Mouse (Mus musculus) layer of hippocampus, adult 2 months (tissue): ENCODE results near the gene Ccdc42. TPM values are rescaled to one million over a fixed set of nuclear protein-coding genes. Genes with fewer than 3 reads are reported as not detected.
A peak's percentile ranks its signal among the peaks of the same experiment; 100 is the strongest.

Source experiments
- DNase-seq, 2 experiments: peaks; one replicate each; pipeline ENCODE4 v3.0.0; 2022; ENCODE audit warnings: low spot score in 2 of 2
- H3K27ac ChIP-seq: fragments of 200-600 bp; 2 replicates; pipeline ENCODE4 v1.8.1; 2022
- H3K4me3 ChIP-seq: fragments of 200-600 bp; 2 replicates; pipeline ENCODE4 v1.8.1; 2022; ENCODE audit warnings: mild to moderate bottlenecking
- CTCF ChIP-seq: fragments of 200-600 bp; conservative IDR thresholded peaks from 2 replicates; pipeline ENCODE4 v1.8.1; 2022; ENCODE audit warnings: antibody characterized with exemption, mild to moderate bottlenecking, moderate library complexity
- total RNA-seq, 2 experiments: library from RNA; stranded (reverse); gene quantifications; 2 replicates each; pipeline ENCODE4 v1.2.3; 2021

The Ccdc42 gene
- total RNA-seq, 2 experiments from 2014 or later: 2.5 to 2.9 TPM

DNA sequence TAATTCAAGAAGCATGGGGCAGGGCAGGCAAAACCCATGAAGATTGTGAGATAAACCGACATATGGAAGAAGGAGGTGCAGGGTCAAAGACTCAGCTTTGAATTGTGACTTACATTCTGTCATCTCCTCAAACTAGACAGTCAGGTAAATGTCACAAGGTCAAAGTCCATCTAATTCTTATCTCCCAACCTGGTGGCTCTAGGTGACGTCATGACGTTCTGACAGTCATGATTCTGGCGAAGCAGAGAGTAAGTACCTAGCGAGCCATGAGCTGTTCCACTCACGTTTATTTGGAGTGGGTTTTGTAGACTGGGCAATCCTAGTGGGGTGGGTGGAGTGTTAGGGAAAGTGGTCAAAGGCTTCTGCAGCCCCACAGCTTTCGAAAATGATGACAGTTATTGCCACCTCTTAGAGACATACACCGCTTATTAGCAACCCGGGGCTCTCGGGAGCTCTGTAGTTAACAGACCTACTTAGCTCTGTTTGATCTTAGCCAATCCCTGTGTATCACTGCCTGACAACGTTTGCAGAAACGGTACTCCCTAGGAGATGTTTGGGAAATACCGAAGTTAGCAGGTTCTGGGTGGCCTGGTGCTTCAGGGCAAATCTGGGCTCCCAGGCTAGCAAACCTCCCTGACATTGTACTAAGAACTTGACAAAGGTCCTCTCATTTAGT, 22.3 kb upstream of the Ccdc42 start:
- no peak for TF ChIP-seq CTCF
- no peak overlapping the region for H3K27ac ChIP-seq
- no peak for DNase-seq

DNA sequence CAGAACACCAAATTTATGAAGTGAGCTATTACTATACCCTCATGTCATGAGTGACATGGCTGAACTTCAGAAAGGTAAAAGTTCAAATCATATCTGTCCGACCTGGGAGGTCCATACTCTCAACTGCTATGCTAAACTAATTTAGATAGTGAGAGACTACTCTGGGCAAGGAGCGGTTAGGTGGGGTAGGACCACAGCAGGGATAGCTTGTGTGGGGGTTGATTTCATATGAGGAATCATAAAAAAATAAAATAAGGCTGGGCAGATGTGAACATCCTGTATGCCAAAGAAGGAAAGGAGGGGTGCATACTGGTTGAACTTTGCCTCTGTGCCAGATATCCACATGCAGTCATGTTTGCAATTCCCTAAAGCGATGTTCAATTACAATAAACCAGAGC, 21.8 kb upstream of the Ccdc42 start:
- TF ChIP-seq CTCF: no peak
- no peak overlapping the region for H3K4me3 ChIP-seq
- H3K27ac ChIP-seq: no peak overlapping the region
- no peak for DNase-seq

More for the DNA sequence above, 22.3 kb upstream of the Ccdc42 start:
- no peak overlapping the region for H3K4me3 ChIP-seq

DNA sequence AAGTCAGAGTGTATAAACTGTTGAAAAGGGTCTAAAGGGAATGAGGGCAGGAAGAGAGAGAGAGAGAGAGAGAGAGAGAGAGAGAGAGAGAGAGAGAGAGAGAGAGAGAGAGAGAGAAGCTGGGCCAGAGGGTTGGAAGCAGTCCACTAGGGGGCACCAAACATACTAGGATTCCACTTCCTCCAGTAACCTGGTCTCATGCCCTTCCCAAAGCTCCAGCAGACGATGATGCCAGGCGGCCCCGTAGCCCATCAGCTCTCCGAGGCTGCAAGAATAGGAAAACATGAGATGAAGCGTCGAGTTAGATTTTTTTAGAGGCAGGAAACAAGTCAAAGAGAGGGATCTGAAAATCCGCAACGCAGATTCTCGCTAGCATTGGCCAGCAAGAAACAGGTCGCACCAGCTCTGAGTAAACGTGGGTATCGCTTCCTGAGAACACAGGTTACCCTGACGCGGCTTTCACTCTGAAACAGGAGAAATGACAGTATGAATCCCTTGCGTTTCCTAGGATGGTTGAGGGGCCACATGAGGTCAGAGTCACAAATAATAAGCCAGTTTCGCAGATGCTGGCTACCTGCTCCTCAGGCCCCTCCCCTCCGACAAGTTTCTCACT, 20.3 kb upstream of the Ccdc42 start:
- peak; percentile 85 to 86 for DNase-seq
- peak overlapping the region; percentile 52 for H3K4me3 ChIP-seq
- H3K27ac ChIP-seq: peak overlapping the region; percentile 32; the same call in 1 of the 2 replicates
- TF ChIP-seq CTCF: peak; percentile 75

DNA sequence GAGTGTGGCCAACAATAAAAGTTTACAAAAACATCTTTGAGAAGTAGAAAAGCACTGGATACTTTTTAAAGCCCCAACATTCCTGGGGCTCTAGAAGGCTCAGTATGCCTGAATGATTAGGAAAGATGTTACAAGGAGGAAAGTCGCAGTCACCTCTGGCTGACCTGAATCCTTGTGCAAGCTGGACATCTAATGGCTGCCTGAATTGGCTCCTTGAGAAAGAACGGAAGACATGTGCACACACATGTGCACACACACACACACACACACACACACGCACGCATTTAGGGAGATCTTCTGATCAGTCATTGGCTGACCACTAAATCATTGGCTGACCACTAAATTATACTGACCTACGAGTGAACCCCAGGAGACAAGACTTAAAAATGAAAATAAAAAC, 16.0 kb upstream of the Ccdc42 start:
- no peak for TF ChIP-seq CTCF
- Histone ChIP-seq H3K27ac (no peak overlapping the region), H3K4me3 (no peak overlapping the region)
- DNase-seq: no peak

DNA sequence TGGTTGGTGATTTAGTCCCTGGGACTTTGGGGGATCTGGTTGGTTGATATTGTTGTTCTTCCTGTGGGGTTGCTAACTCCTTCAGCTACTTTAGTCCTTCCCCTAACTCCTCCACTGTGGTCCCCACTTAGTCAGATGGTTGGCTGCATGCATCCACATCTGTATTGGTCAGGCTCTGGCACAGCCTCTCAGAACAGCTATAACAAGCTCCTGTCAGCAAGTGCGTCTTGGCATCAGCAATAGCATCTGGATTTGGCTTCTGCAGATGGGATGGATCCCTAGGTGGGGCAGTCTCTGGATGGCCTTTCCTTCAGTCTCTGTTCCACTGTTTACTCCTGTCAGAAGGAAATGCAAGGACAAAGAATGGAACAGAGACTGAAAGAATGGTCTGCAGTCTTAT, 9.7 kb upstream of the Ccdc42 start:
- no peak for TF ChIP-seq CTCF
- no peak for DNase-seq
- H3K4me3 ChIP-seq: no peak overlapping the region
- no peak overlapping the region for H3K27ac ChIP-seq

DNA sequence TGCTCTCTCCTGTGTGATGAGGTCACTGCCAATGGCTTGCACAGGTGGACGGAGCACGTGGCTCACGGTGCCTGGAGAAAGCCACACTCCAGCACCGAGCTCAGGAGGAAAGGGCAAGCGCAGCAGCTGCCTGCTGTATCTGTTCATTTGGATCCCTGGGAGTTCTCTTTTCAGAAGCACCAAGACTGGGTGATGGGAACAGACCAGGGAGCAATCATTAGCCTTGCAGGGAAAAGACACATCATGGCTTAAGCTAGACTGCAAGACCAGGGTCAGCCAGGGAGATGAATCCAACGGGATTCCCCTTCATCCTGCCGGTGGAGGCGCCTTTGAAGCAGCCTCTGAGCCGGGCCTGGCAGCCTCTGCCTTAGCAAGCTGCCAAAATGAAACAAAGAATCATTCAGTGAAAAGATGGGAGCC, 7.3 kb upstream of the Ccdc42 start:
- Histone ChIP-seq H3K4me3 (no peak overlapping the region), H3K27ac (peak overlapping the region; percentile 9; the same call in 1 of the 2 replicates)
- DNase-seq: peak; percentile 44 to 45
- peak; percentile 38 for TF ChIP-seq CTCF

DNA sequence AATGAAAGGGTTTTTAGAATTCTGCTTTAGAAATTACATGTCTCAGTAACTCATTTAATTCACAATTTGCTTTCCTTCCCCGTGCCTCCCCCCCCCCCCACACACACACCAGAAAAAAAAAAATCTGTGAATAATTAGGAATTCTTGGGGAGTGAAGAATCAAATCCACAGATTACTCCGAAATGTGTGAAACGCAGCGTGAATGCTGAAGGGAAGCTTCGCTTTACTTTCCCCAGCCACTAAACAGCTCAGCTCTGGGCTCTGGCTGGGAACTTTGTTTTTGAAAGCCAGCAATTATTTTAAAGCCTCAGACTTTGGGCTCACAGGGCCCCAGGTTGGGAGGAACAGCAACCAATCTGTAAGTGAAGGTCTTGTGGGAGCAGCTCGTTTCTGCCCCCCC, 6.3 kb upstream of the Ccdc42 start:
- TF ChIP-seq CTCF: no peak
- no peak overlapping the region for H3K27ac ChIP-seq
- H3K4me3 ChIP-seq: no peak overlapping the region
- DNase-seq: no peak

DNA sequence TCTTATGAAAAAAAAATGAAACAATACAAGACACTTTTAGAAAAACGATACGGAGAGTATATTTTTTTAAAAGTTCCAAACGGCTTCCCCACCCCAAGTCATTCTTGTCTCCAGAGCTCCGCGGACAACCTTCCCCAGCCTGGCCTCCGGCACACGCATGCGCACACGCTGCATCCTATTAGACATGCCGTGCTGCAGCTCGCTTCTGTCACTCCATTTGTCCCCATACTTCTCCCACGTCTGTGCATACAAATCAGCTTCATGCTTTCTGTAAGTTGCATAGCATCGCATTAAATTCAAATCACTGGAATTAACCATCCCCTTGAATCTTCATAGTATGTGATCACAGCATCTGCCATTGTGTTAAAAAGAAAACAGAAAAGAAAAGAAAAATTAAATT, 3.6 kb upstream of the Ccdc42 start:
- peak; percentile 69 to 78 for DNase-seq
- Histone ChIP-seq H3K4me3 (peak overlapping the region; percentile 22), H3K27ac (peak overlapping the region; percentile 71)
- TF ChIP-seq CTCF: no peak

DNA sequence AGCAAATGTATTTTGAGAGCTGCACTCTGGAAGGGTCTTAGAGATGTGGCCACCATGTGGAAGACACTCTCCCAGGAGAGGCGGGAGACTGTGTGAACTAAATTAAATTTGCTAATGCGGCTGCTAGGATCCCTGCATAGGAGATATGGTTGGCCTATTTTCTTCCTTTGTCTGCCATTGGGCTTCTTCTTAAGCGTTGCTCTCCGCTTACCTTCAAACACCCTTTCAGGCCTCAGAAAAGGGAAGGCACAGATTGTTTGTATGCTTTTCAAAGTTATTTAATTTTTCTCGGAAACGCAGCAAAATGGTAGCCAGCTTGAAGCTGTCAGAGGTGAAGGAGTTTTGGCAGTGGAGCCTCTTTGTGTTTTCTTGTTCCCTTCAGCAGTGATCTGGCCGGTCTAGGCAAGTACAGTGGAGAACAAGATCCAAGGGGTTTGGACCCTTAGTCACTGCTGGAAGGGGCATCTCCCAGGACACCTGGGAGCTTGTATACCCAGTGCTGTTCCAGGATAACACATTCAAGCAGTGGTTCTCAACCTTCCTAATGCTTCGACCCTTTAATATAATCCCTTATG, 2.8 kb upstream of the Ccdc42 start:
- no peak for TF ChIP-seq CTCF
- no peak overlapping the region for H3K4me3 ChIP-seq
- H3K27ac ChIP-seq: peak overlapping the region; percentile 71
- DNase-seq: no peak

DNA sequence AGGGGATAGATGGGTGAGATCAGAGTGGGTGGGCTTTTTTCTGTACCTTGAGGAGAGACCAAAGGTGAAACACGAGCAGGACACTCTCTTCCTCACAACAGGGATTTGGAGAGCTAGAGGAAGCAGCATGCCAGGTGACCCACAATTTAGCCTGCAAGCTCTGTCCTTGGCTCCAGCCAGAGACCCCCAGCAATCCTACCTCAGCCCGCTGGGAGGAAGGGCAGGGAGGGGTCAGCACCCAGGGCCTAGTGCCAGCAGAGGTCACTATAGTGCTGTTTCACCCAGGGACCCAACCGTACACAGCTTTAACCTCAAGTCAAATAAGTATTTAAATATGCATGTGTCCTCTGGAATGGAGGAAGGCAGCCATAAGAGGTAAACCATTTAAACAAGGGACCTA, 931 bp upstream of the Ccdc42 start:
- no peak for DNase-seq
- no peak overlapping the region for H3K4me3 ChIP-seq
- peak; percentile 50 for TF ChIP-seq CTCF
- no peak overlapping the region for H3K27ac ChIP-seq

DNA sequence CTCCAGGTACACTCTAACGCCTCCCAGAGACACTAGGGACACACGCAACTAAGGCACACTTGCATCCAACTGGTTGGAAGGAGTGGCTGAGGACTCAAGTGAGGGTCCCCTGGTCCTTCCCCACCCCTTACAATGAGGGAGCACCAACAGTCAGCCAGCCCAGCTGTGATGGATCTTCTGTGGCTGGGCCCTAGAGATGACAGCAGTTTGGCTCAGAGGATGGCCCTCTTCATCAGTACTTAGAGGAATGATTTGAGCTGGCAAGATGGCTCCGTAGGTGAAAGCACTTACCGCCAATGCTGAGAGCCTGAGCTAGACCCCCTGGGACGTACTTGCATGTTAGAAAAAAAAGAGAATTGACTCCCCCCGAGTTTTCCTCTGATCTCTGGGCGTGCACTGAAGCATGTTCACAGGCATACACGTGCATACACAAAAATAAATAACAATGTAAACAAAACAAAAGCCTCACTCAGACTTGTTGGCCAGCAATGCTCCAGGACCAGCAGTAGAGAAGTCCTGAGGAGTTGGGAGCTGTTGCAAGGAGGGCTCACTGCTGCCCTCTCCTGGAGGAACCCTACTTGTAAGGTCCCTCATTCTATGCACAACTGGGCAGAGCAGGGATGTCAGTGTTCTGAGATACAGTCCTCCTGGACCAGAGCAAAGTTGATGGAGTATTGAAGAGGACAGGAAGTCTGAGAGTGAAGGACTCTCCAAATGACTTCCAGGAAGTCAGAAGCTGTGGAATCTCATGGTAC, 2.4 kb downstream of the Ccdc42 start:
- DNase-seq: peak; percentile 69 to 86
- peak; percentile 95 for TF ChIP-seq CTCF
- Histone ChIP-seq H3K27ac (no peak overlapping the region), H3K4me3 (no peak overlapping the region)

DNA sequence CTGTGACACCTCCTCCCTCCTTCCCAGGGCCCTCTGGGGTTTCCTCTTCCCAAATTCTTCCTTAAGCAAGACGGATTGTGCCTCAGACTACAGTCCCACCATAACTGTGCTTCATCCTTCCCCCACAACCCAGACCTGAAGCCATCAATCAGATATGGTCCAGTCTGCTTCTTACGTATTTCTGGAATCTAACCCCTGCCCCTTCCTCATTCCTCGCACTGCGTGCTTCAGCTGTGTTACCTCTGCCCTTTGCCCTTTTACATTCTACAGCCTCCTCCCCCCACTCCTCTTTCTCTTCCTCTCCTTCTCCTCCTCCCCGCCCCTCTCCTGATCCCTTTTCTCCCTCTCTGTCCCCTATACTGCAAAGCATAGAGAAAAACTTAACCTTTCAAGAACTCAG, 4.9 kb downstream of the Ccdc42 start:
- no peak for DNase-seq
- no peak overlapping the region for H3K27ac ChIP-seq
- no peak for TF ChIP-seq CTCF
- H3K4me3 ChIP-seq: no peak overlapping the region

DNA sequence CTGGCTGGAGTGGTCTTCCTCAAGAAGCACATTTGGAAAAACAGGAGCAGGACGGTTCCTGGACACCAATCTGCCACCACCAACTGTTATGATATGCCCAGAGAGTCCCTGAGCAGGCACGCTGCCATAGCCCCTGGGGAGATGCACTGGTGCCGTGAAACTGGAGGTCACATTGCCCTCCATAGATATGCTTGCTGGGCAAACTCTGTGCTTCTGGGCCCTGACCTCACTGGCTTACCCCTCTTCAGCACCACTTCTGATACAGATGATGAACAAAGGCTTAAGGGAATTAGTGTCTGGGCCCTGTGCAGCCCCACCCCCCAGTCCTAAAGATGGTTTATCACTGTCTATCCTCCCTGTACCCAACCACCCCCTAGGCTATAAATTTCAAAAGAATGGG, 6.4 kb downstream of the Ccdc42 start:
- no peak for TF ChIP-seq CTCF
- no peak overlapping the region for H3K27ac ChIP-seq
- H3K4me3 ChIP-seq: no peak overlapping the region
- no peak for DNase-seq
